Mouse (Mus musculus): ENCODE results near the gene Tubg1.
A peak's percentile ranks its signal among the peaks of the same experiment; 100 is the strongest.

Gene Tubg1

DNA sequence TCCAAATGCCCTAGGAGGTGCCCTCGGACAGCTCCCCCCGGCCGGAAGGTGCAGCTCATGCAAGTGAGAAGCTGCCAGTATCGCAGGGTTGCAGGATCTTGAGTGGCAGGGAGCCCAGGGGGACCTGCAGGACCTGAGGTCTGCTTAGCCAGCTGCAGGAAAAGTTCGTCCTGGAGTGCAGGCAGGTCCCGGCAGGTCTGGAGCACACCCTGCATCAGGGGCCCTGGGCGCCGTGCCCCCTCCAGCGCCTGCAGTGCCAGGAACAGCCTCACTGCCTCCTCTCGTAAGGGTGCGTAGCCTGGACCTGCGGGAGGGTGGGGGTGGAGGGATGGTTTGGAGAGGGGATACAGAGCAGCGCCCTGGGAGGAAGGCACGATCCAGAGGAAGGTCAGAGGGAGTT lies 46.6 kb downstream of the Tubg1 start:
- no peak for DNase-seq (ENCODE audit: low read depth)

DNA sequence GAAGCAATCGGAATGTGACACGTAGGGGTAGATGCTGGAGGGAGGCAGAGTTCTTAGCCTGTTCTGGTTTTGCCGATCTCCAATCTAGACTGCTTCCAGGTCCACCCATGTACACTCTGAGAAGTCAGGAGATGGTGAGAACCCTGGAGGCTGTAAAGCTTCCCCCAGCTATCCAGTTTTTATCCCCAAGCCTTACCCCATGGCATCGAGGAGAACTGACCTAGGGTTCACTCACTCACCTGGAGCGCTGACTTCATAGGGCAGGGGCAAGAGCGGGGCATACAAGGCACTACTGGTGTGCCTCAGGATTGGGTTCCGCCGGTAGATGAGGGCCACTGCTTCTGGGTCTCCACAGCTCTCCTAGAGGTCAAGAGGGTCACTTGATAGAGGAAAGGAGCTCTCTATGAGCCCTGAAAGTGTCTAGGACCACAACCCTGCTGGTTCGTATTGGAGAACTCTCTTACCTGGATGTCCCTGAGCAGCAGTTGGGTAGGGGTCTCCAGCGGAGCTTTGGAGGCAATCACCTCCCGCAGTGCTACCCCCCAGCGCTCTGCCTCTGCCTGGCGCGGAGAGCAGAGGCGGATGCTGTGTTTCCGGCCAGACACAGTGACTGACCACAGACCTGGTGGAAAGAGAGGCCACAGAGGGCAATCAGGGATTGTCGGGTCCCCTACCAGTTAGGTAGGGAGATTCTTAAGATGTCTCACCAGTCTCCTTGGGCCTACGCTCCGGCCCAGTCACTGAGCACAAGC lies 47.6 kb downstream of the Tubg1 start:
- no peak for DNase-seq (ENCODE audit: low read depth)

DNA sequence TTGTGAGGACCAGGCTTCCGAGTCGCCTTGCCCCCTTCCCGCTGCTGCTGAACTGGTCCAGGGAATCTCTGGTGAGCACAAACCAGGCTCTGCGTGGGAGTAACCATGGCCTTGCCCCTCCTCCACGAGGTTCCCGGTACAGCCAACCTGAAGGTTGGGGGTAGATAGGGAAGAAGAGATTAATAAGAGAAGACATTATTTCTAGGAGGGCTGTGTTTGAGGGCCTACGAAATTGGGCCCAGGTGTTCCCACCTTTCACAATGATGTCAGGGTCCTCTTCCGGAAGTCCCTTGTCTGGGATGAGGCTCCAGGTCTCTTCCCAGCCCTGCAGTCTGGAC lies 48.2 kb downstream of the Tubg1 start:
- no peak for DNase-seq (ENCODE audit: low read depth)

DNA sequence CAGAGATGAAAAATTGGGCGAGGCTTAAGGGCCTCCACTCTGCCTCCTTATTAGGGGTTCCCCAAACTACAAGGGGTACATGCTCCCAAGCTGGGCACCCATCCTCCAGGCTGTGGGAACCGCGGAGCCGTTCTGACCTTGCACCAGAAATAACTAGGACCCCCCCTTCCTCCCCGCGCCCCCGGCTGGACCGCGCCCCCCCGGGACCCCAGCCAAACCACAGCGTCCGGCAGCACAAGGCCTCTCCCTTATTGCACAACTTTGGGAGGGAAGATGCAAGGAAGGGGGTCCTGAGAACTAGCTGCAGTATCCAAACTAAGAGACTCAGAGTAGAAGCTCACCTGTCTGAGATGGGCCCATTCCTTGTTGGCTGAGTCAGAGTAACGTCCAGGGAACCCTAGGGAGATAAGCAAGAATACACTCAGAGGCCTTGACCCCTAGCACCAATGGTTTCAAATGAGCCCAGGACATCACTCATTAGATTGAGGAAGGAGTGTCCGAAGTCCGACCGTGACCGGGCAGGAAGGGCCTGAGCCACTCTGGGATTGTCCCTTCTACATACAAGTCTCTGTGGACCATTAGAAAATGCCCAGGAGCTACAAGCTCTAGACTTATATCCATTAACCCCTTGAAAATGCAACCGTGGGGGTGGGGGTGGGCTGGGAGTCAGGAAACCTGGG lies 48.7 kb downstream of the Tubg1 start:
- no peak for DNase-seq (ENCODE audit: low read depth)

DNA sequence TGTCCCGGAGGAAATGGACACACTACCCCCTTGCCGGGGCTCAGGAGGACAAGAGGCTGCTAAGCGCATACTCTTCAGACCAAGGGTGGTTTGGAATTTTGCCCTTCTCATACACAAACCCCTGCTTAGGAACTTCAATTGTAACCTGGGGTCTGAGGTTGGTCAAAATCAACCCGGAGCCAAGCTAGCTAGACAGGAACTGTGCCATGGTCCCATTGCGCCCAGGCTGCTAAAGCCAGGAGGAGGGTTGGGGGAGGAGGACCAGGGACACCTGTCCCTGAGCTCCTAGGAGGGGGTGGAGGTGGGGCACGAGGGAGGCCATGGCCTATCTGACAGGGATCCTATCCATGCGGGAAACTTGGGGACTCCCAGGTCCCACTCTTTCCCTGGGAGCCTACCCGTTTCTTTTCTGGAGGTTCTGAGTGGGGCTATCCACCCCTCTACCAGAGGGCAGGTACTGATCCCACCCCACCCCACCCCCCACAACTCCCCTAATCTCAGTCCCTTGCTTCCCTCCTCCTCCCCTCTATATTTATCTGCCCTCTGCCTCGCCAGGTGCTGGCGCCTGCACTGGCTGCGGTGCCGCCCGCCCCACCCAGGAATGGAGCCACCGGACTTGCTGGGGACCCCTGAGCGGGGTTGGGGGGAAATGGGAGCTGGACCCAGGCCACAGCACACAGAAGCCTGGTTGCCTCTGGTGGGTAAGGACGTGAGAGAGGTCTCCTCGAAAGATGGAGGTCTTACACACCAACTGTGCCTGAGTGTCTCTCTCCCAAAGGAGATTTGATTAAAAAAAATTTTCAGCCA lies 49.8 kb downstream of the Tubg1 start:
- peak; percentile 16 for DNase-seq (ENCODE audit: low read depth)

DNA sequence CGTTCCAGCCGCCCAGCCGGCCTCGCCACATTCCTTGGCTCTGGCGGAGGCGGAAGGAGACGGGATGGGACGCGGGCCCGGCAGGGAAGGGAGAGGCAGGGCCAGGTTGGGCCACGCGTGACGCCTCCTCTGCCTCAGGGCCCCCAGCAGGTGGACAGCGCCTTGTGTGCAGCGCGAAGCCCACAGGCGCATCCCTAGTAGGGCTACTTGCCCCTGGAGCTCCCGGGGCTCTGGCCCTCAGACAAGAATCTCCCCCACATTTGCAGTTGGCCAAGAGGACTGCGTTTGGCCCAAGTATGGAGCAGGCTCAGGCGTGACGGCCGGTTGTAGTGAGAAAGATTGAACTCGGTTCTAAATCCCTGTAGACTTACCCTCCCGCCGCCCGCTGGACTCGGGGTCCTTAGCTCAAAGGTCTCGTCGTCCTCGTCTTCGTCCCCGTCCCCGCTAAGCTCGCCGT lies 50.6 kb downstream of the Tubg1 start, which contains the start of gene Cntnap1:
Cntnap1 (plus strand) TSS at position 170 of the 457 bp plus-strand sequence.
- peak; percentile 45 for DNase-seq (ENCODE audit: low read depth)

DNA sequence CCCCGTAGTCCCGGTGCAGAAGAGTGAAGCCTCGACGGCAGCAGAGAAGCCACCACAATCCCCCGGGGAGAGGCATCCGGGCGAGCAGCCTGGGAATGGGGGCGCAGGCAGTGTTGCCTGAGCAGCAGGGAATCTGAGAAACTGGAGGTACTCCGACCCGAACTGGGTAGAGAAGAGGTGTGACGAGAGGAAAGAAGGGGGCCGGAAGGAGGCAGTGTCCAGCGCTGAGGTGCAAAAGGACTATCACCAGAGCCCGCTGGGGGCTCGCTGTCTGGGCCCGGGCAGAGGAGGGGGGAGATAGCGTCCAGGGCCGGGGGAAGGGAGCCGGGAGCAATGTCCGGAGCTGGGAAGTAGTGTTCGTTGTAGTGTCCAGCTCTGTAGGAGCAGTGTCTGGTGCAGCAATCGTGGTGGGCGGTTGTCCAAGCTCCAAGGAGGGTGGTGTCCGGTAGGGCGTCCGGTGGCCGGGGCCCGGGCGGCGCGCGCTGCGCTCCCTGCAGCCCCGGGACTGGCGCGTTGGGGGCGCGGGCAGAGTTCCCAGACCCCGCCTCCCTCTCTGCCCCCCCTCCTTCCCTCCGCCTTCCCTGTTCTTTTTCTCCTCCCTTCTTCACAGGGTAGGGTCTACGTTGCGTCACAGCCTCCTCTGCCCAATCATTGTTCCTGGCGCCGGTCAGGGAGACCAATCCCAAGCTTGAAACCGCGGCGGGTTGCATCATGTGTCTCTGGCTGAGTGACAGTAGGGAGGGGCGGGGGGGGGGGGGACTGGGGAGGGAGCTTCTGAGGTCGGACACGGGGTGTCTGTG lies 51.3 kb downstream of the Tubg1 start, which contains the start of gene Plekhh3:
Plekhh3 (minus strand) TSS at position 541 of the 800 bp plus-strand sequence.
- DNase-seq (ENCODE audit: low read depth) = peak; percentile 78

DNA sequence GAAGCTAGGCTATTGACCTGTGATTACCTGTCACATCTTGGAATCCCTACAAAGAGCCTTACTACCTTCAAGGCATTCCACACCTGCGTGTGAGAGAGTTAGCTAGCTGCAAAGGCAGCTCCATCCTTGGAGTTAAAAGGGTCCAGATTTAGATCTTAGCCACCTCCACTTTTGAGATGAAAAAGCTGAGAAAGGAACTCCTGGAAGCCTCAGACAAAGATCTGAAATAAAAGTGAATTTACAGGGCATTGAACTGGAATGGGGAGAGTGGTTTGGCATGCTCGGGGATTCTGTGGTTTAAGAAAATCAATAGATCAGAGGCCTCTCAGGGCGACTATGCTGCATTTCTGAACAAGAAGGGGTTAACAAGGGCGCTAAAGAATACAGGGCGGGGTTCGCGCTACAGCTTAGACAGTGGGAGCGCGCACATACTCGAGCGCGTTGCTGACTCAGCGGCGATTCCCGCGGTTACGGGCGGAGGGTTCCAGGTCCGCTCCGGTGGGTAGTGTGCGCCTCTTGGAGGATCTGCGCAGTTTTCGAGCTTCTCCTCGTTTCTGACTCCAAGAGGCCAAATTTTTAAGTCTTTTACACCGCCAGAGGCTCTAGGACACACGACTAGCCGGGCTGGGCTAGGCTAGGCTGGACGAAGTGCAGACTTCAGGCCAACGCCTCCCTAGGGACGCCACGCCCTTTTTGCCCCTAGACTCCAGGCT lies 52.1 kb downstream of the Tubg1 start:
- DNase-seq (ENCODE audit: low read depth) = peak; percentile 48

DNA sequence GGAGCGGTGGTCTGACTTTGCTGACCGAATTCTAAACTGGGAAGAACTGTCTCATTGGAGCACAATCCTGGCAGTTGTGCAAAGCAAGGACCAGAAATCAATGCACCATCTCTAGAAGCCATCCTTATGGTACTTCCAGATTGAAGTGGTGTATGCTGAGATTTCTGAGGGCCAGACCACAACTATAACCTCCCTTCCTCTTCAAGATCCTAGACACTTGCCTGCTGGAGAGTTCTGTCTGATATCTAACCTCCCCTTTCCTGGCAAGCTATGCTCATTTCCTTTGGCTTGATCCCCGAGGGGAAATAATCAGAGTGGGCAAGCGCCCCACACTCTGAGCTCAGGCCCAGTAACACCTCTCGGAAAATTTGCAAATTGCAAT lies 52.7 kb downstream of the Tubg1 start:
- peak; percentile 36 for DNase-seq (ENCODE audit: low read depth)

DNA sequence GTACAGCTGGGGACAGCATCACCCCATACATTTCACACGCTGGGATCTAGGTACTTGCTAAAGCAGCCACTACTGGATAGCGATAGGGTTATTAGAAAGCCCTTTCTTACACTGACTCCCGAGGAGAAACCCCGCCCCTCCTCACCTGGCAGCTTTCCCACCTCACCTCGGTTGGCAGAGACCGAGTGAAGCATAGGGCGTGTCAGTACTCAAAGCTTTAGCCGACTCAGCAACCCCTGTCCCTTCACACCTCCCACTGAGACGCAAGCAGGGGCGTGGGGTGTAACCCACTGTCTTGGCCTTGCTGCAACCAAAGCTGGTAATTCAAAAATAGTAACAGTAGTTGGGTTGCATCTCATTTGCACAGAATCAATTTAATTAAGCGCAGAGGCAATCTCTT lies 53.4 kb downstream of the Tubg1 start:
- DNase-seq (ENCODE audit: low read depth) = no peak

DNA sequence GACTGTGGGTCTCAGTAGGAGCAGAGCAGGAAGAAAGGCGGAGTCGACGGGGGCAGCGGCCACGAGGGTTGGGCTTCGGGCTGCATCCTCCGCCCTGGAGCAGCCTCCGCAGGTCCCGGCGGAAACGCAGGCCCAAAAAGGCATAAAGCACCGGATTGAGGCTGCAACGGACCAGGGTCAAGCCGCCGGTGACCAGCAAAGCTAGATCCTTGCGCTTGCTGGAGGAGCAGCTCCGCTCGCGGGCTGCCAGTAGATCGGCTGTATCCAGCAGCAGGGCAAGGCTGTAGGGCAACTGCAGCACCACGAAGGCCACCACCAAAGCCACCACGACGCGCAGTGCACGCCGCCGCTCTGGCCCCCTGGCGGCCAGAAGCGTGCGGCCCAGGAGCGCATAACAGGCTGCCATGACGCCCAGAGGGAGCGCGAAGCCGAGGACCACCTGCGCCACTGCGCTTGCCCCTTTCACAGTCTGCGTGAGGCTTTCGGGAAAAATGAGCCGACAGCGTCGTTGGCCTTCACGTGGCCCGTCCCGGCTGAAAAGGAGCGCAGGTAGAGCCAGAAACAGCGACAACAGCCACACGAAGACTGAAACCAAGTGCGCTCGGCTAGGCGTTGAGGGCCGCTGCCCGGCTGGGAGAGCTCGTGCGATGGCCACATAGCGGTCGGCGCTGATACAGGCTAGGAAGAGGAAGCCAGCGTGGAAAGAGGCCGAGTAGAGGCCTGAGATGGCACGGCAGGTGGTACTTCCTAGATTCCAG lies 54.1 kb downstream of the Tubg1 start:
- DNase-seq (ENCODE audit: low read depth) = peak; percentile 91

DNA sequence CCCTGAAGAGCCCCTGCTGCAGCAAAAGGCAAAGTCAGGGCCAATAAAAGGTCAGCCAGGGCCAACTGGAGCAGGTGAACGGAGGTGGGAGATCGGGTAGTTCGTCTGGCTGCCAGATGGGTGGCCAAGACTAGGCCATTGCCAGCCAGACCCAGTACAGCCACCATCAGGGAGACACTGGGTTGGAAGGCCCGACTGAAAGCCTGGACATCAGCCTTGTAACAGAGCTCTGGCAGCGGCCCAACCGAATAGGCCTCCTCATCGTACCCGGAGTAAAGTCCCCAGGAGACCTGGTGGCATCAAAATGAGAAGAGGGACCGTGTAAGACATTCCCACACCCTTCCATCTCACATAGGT lies 54.6 kb downstream of the Tubg1 start:
- DNase-seq (ENCODE audit: low read depth) = no peak

DNA sequence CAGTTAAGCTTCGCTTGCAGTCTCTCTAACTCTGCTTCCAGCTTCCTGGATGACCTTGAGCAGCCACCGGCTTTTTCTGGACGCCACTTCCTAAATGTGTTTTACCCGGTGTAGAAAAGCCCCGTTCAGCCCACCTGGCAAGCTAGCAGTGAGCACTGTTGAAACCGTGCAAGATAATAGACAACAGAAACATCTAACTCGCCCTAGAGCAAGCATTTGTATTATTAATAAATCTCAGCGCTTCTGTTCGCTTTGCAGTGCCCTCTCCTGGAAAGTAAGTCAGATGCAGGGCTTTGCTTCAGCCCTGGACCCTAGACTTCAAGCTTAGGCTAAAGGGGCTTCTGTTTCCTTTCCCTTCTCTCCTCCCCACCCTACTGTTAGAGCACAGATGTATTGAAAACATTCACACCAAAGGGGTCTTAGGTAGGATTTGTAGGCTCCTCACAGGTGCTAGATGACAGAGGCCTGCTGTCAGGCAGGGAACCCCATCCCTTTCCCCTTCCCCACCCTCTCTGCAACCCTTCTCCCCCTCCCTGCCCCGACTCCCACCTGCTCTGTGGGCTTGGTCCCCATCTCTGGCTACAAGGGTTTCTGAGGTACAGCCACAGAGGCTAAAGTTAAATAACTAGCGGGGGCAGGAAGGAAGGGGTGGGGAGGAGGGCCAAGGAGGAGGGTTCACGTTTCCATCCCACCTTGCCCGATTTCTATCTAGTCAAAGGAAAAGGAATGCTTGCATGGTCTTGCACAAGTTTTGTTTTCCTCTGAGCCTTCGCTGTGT lies 55.3 kb downstream of the Tubg1 start, which contains the start of gene Ccr10:
Ccr10 (minus strand) TSS at position 593 of the 778 bp plus-strand sequence.
- DNase-seq (ENCODE audit: low read depth) = peak; percentile 45

DNA sequence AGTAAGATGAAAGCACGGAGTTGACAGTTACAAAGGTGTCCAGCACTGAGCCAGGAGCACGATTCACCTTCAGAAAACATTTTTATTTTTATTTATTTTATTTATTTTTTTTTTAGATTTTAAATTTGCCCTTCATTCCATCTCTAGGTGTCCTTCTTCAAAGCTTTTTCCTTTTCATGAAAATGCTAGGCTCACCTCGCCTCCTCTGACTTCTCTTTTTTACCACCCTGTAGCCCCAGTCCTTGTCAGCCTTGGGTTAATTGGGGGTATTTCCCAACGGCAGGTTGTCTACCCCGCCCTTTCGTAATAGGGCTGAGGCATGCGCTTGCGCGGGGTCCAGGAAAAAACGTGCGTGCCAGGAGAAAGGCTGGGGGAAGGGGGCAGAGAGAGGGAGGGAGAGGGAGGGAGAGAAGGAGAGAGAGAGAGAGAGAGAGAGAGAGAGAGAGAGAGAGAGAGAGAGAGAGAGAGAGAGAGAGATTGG lies 55.9 kb downstream of the Tubg1 start:
- no peak for DNase-seq (ENCODE audit: low read depth)

Measured in naive thymus-derived CD4-positive, alpha-beta T cell, adult 2 months (primary cell).